Mouse (Mus musculus) limb, embryonic 14.5 days (tissue): Measurements from ENCODE around the gene Spns3. TPM values are rescaled to one million over a fixed set of nuclear protein-coding genes. Genes with fewer than 3 reads are reported as not detected.

ENCODE experiments used
- ATAC-seq: fragments of 200-750 bp; cut with Nextera tagmentation; 2 replicates; pipeline ENCODE4 v1.8.0; 2017; ENCODE audit warnings: low read depth, moderate number of reproducible peaks, moderate TSS enrichment; ENCODE audit not compliant: low FRiP score
- DNase-seq: peaks from one replicate; pipeline ENCODE4 v3.0.0-alpha.2; 2015; ENCODE audit warnings: low spot score
- H3K27ac ChIP-seq: fragments of 300-500 bp; sonication (generic); replicated peaks from 2 replicates; pipeline ENCODE4 v1.5.1; 2014; ENCODE audit warnings: low read depth, mild to moderate bottlenecking, low read length, moderate library complexity, mixed read lengths
- H3K27me3 ChIP-seq: fragments of 300-500 bp; sonication (generic); 2 replicates; pipeline ENCODE4 v1.6.1; 2014; ENCODE audit warnings: low read length, mixed read lengths; ENCODE audit not compliant: control insufficient read depth, insufficient read depth
- H3K36me3 ChIP-seq: fragments of 300-500 bp; sonication (generic); 2 replicates; pipeline ENCODE4 v1.6.1; 2014; ENCODE audit warnings: mild to moderate bottlenecking, low read length, moderate library complexity, mixed read lengths; ENCODE audit not compliant: control insufficient read depth, insufficient read depth
- H3K4me1 ChIP-seq: fragments of 300-500 bp; sonication (generic); 2 replicates; pipeline ENCODE4 v1.6.1; 2014; ENCODE audit warnings: antibody characterized with exemption, low read length, mixed read lengths; ENCODE audit not compliant: control insufficient read depth, insufficient read depth
- H3K4me2 ChIP-seq: fragments of 300-500 bp; sonication (generic); replicated peaks from 2 replicates; pipeline ENCODE4 v1.6.1; 2014; ENCODE audit warnings: low read depth, mild to moderate bottlenecking, low read length, moderate library complexity; ENCODE audit not compliant: severe bottlenecking
- H3K4me3 ChIP-seq: fragments of 300-500 bp; sonication (generic); replicated peaks from 2 replicates; pipeline ENCODE4 v1.5.1; 2014; ENCODE audit warnings: low read length
- H3K9ac ChIP-seq: fragments of 300-500 bp; sonication (generic); 2 replicates; pipeline ENCODE4 v1.6.1; 2014; ENCODE audit warnings: mild to moderate bottlenecking, low read depth, low read length, moderate library complexity; ENCODE audit not compliant: severe bottlenecking
- H3K9me3 ChIP-seq: fragments of 300-500 bp; sonication (generic); 2 replicates; pipeline ENCODE4 v1.6.1; 2016; ENCODE audit warnings: low read length; ENCODE audit not compliant: control insufficient read depth
- POLR2A ChIP-seq: fragments of 200-500 bp; IDR thresholded peaks from 2 replicates; pipeline ENCODE4 v1.8.0; 2012; ENCODE audit warnings: inconsistent platforms, mild to moderate bottlenecking, moderate library complexity, borderline replicate concordance; ENCODE audit not compliant: insufficient read depth, insufficient read length; ENCODE audit errors: extremely low read depth
- WGBS: fragments of 180-500 bp; shearing (Covaris S2); extraction: QIAGEN DNeasy Blood & Tissue Kit; methylation state at CpG from one replicate; pipeline ENCODE4 v1.1.7; 2014; 5-methylcytosine and 5-hydroxymethylcytosine counted together
- polyA plus RNA-seq, 2 experiments: library from polyadenylated mRNA; depleted of rRNA in 1 of 2; stranded (reverse) in 1 of 2; unstranded in 1 of 2; fragments of >200 nt; fragmentation: Nextera tagmentation in 1 of 2; extraction: Ambion mirVana in 1 of 2; gene quantifications; 2 replicates each; pipeline versions ENCODE4 v1.2.1 to v1.2.3; 2012 to 2014

Spns3 gene
- 0.41 and 0.50 TPM in 2 replicates for polyA plus RNA-seq (2012; rRNA removed)
- 0.62 and 0.68 TPM in 2 replicates for polyA plus RNA-seq (2014; fragmentation: Nextera tagmentation; extraction: Ambion mirVana)

- no peak for ATAC-seq
- H3K9me3 ChIP-seq: no peaks in the 10 kb centered on the region
- H3K27me3 ChIP-seq: no peaks in the 10 kb centered on the region
- no peaks in the 10 kb centered on the region for H3K4me1 ChIP-seq
- no peak for TF ChIP-seq POLR2A
- no peak within 1 kb of the TSS for H3K4me2 ChIP-seq
- H3K4me3 ChIP-seq: no peak within 1 kb of the TSS
- DNase-seq: no peak
- no peaks in the 10 kb centered on the region for H3K36me3 ChIP-seq
- H3K27ac ChIP-seq: no peak within 1 kb of the TSS
- WGBS: 54% methylated on average over 8 of the region's 8 CpGs
- no peak within 1 kb of the TSS; the same call in 1 of the 2 replicates for H3K9ac ChIP-seq
Measured at GRCm38 (mm10) chr11:72550134-72550988, at the start of gene Spns3. Spns3 (minus strand) TSS chr11:72550506.

DNA sequence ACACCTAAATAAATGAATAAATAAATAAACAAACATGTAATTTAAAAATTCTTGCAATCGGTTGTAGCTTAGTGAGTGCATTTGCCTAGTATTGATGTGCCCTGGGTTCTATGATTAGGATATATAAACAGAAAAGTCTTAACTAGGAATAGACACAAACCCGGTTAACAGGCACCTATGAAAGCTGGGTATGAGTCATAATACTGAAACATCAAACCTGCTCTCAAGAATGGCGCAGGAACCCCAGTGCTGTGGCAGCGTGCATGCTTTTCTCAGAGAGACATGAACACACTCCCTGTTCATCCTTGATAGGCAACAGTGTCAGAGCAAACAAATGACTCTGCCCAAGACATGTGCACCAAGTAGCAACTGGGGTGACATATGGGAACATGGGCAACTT lies 47.5 kb upstream of the Spns3 start:
- TF ChIP-seq POLR2A: no peak
- no peak overlapping the region for H3K4me2 ChIP-seq
- H3K27me3 ChIP-seq: no peaks in the 10 kb centered on the region; the same call in 1 of the 2 replicates
- ATAC-seq: no peak
- DNase-seq: no peak
- no peak overlapping the region for H3K4me3 ChIP-seq
- H3K9ac ChIP-seq: no peak overlapping the region
- no peak overlapping the region for H3K27ac ChIP-seq
- no peaks in the 10 kb centered on the region for H3K9me3 ChIP-seq
- WGBS: 95% methylated on average over 4 of the region's 4 CpGs
- no peaks in the 10 kb centered on the region for H3K4me1 ChIP-seq
- no peaks in the 10 kb centered on the region for H3K36me3 ChIP-seq

- no peaks in the 10 kb centered on the region; the same call in 1 of the 2 replicates for H3K27me3 ChIP-seq
- H3K4me1 ChIP-seq: no peaks in the 10 kb centered on the region
- H3K36me3 ChIP-seq: no peaks in the 10 kb centered on the region
- ATAC-seq (no peak), DNase-seq (no peak)
- H3K4me3 ChIP-seq: no peak overlapping the region
- H3K9ac ChIP-seq: no peak overlapping the region
- 63% methylated on average over 2 of the region's 2 CpGs for WGBS
- H3K4me2 ChIP-seq: no peak overlapping the region
- no peaks in the 10 kb centered on the region for H3K9me3 ChIP-seq
- no peak for TF ChIP-seq POLR2A
- H3K27ac ChIP-seq: no peak overlapping the region
Measured at GRCm38 (mm10) chr11:72595010-72595737, 44.9 kb upstream of the Spns3 start.

- ATAC-seq: no peak
- TF ChIP-seq POLR2A: no peak
- no peak overlapping the region for H3K9ac ChIP-seq
- H3K9me3 ChIP-seq: no peaks in the 10 kb centered on the region
- no peak for DNase-seq
- 65% methylated on average over 7 of the region's 7 CpGs for WGBS
- no peak overlapping the region for H3K4me2 ChIP-seq
- H3K4me1 ChIP-seq: no peaks in the 10 kb centered on the region
- H3K4me3 ChIP-seq: no peak overlapping the region
- H3K36me3 ChIP-seq: no peaks in the 10 kb centered on the region
- H3K27me3 ChIP-seq: no peaks in the 10 kb centered on the region
- no peak overlapping the region for H3K27ac ChIP-seq
Measured at GRCm38 (mm10) chr11:72587537-72588233, 37.4 kb upstream of the Spns3 start.

DNA sequence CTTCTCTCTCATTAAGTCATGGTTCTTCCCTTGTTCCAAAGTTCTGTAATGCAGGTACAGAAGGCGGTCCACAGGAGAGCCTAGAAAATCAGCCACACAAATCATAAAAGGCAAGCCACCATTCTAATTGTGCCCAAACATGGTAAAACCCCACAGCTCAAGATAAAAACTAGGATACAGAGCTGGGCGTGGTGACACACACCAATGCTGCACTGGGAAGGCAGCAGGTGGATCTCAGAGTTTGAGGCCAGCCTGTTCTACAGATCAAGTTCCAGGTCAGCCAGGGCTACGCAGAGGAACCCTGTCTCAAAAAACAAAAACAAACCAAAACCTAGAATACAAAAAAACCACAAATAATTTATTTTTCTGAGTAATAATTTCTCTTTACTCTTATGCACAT lies 36.3 kb upstream of the Spns3 start:
- 87% methylated on average over 3 of the region's 3 CpGs for WGBS
- no peaks in the 10 kb centered on the region for H3K27me3 ChIP-seq
- no peak overlapping the region for H3K27ac ChIP-seq
- TF ChIP-seq POLR2A: no peak
- ATAC-seq (no peak), DNase-seq (no peak)
- H3K4me2 ChIP-seq: no peak overlapping the region
- no peaks in the 10 kb centered on the region for H3K9me3 ChIP-seq
- H3K36me3 ChIP-seq: no peaks in the 10 kb centered on the region
- no peak overlapping the region for H3K4me3 ChIP-seq
- H3K9ac ChIP-seq: no peak overlapping the region
- no peaks in the 10 kb centered on the region for H3K4me1 ChIP-seq
